Mouse (Mus musculus) limb, embryonic 11.5 days (tissue): ENCODE results near the gene Ttyh2. TPM values are rescaled to one million over a fixed set of nuclear protein-coding genes. Genes with fewer than 3 reads are reported as not detected.

ENCODE experiments used
- ATAC-seq: fragments of 200-750 bp; cut with Nextera tagmentation; 2 replicates; pipeline ENCODE4 v1.8.0; 2017; ENCODE audit warnings: low read depth; ENCODE audit not compliant: insufficient number of reproducible peaks, low FRiP score, low TSS enrichment
- DNase-seq: peaks from one replicate; pipeline ENCODE4 v3.0.0-alpha.2; 2015; ENCODE audit warnings: low spot score
- H3K27ac ChIP-seq: fragments of 300-500 bp; sonication (generic); replicated peaks from 2 replicates; pipeline ENCODE4 v1.5.1; 2014; ENCODE audit warnings: low read depth, mild to moderate bottlenecking, low read length
- H3K27me3 ChIP-seq: fragments of 300-500 bp; sonication (generic); 2 replicates; pipeline ENCODE4 v1.6.1; 2014; ENCODE audit warnings: mild to moderate bottlenecking, low read length, mixed read lengths; ENCODE audit not compliant: control insufficient read depth, insufficient read depth
- H3K36me3 ChIP-seq: fragments of 300-500 bp; sonication (generic); 2 replicates; pipeline ENCODE4 v1.6.1; 2014; ENCODE audit warnings: mild to moderate bottlenecking, low read length, moderate library complexity, mixed read lengths; ENCODE audit not compliant: control insufficient read depth, insufficient read depth
- H3K4me1 ChIP-seq: fragments of 300-500 bp; sonication (generic); 2 replicates; pipeline ENCODE4 v1.6.1; 2014; ENCODE audit warnings: low read length, mixed read lengths; ENCODE audit not compliant: control insufficient read depth, insufficient read depth
- H3K4me2 ChIP-seq: fragments of 300-500 bp; sonication (generic); 2 replicates; pipeline ENCODE4 v1.6.1; 2014; ENCODE audit warnings: low read depth, mild to moderate bottlenecking, moderate library complexity; ENCODE audit not compliant: severe bottlenecking
- H3K4me3 ChIP-seq: fragments of 300-500 bp; sonication (generic); 2 replicates; pipeline ENCODE4 v1.5.1; 2014; ENCODE audit warnings: low read depth, low read length
- H3K9ac ChIP-seq: fragments of 300-500 bp; sonication (generic); 2 replicates; pipeline ENCODE4 v1.6.1; 2014; ENCODE audit warnings: mild to moderate bottlenecking, low read length
- H3K9me3 ChIP-seq: fragments of 300-500 bp; sonication (generic); 2 replicates; pipeline ENCODE4 v1.6.1; 2016; ENCODE audit warnings: low read length; ENCODE audit not compliant: control insufficient read depth
- WGBS: fragments of 180-500 bp; shearing (Covaris S2); extraction: QIAGEN DNeasy Blood & Tissue Kit; methylation state at CpG from one replicate; pipeline ENCODE4 v1.1.7; 2014; 5-methylcytosine and 5-hydroxymethylcytosine counted together
- polyA plus RNA-seq: library from polyadenylated mRNA; unstranded; fragments of >200 nt; fragmentation: Nextera tagmentation; extraction: Ambion mirVana; gene quantifications from 2 replicates; pipeline ENCODE4 v1.2.1, GENCODE M21; 2014

Gene Ttyh2
- polyA plus RNA-seq, 1 experiment from 2014 or later: 10.0 TPM

- Histone ChIP-seq H3K36me3 (no peaks in the 10 kb centered on the region), H3K4me3 (no peak overlapping the region), H3K27me3 (0 out of 2 replicates have a peak, but pooled peaks cover 2% of the 10 kb centered on the region), H3K9me3 (no peaks in the 10 kb centered on the region), H3K9ac (no peak overlapping the region), H3K4me1 (no peaks in the 10 kb centered on the region), H3K27ac (no peak overlapping the region), H3K4me2 (no peak overlapping the region)
- DNase-seq: peak; percentile 97
- ATAC-seq: no peak
- 1% methylated on average over 12 of the region's 12 CpGs for WGBS
Observed at GRCm38 (mm10) chr11:114745134-114745533, 69.9 kb downstream of the Ttyh2 start.

GRCm38 (mm10) chr11:114747564-114748138, 72.4 kb downstream of the Ttyh2 start:
- no peak overlapping the region for H3K27ac ChIP-seq
- H3K9me3 ChIP-seq: no peaks in the 10 kb centered on the region
- WGBS: 71% methylated on average over 12 of the region's 12 CpGs
- H3K4me3 ChIP-seq: no peak overlapping the region
- DNase-seq (no peak), ATAC-seq (no peak)
- H3K27me3 ChIP-seq: 0 out of 2 replicates have a peak, but pooled peaks cover 2% of the 10 kb centered on the region
- H3K4me1 ChIP-seq: no peaks in the 10 kb centered on the region
- H3K4me2 ChIP-seq: no peak overlapping the region
- H3K36me3 ChIP-seq: no peaks in the 10 kb centered on the region
- H3K9ac ChIP-seq: no peak overlapping the region

- peaks cover 17% of the 10 kb centered on the region for H3K27me3 ChIP-seq
- DNase-seq (peak; percentile 73), ATAC-seq (peak; percentile 57; the same call in 1 of the 2 replicates)
- peak within 1 kb of the TSS; percentile 73 for H3K4me2 ChIP-seq
- H3K4me3 ChIP-seq: peak within 1 kb of the TSS; percentile 40
- no peaks in the 10 kb centered on the region for H3K36me3 ChIP-seq
- H3K27ac ChIP-seq: no peak within 1 kb of the TSS
- H3K4me1 ChIP-seq: peaks cover 3% of the 10 kb centered on the region; the same call in 1 of the 2 replicates
- WGBS: 3% methylated on average over 51 of the region's 51 CpGs
- no peaks in the 10 kb centered on the region for H3K9me3 ChIP-seq
- peak within 1 kb of the TSS; percentile 18; the same call in 1 of the 2 replicates for H3K9ac ChIP-seq
Observed at GRCm38 (mm10) chr11:114764820-114765818, 89.9 kb downstream of the Ttyh2 start, which contains the start of gene Kif19a. TSS of gene Kif19a (plus strand) at chr11:114765388.

GRCm38 (mm10) chr11:114769911-114770310, 94.7 kb downstream of the Ttyh2 start:
- H3K9ac ChIP-seq: no peak overlapping the region
- 69% methylated on average over 6 of the region's 6 CpGs for WGBS

More at GRCm38 (mm10) chr11:114769911-114770310, 94.7 kb downstream of the Ttyh2 start:
- DNase-seq: no peak
- no peak for ATAC-seq
- H3K4me2 ChIP-seq: no peak overlapping the region
- H3K4me1 ChIP-seq: peaks cover 1% of the 10 kb centered on the region; the same call in 1 of the 2 replicates
- H3K4me3 ChIP-seq: no peak overlapping the region
- H3K27me3 ChIP-seq: peaks cover 17% of the 10 kb centered on the region
- no peak overlapping the region for H3K27ac ChIP-seq
- H3K9me3 ChIP-seq: no peaks in the 10 kb centered on the region
- no peaks in the 10 kb centered on the region for H3K36me3 ChIP-seq

Other genes starting within 250 kb of the Ttyh2 start
- gene Rpl38, start 6.9 kb upstream of the Ttyh2 start, polyA plus RNA-seq: 1,033 and 1,082 TPM in 2 replicates
- 0.20 TPM in 1 of 2 replicates, not detected in the other for gene Dnaic2, start 52.0 kb downstream of the Ttyh2 start, polyA plus RNA-seq
- 0.15 TPM in 1 of 2 replicates, not detected in the other for gene Kif19a, start 90.0 kb downstream of the Ttyh2 start, polyA plus RNA-seq
- 0.09 and 0.65 TPM in 2 replicates for gene Btbd17, start 120.5 kb downstream of the Ttyh2 start, polyA plus RNA-seq
- 0.13 TPM in 1 of 2 replicates, not detected in the other for gene Gpr142, start 123.5 kb downstream of the Ttyh2 start, polyA plus RNA-seq
- gene Gprc5c, start 175.7 kb downstream of the Ttyh2 start, polyA plus RNA-seq: 38.8 and 41.1 TPM in 2 replicates
- gene Cd300a, start 214.6 kb downstream of the Ttyh2 start, polyA plus RNA-seq: 0.45 and 0.61 TPM in 2 replicates